Mouse (Mus musculus): ENCODE results near the gene Olfr1098.

The Olfr1098 gene

GRCm38 (mm10) chr2:86924445-86924844 lies at the start of gene Olfr1098:
TSS of gene Olfr1098 (minus strand) at chr2:86924545.
- no peak for DNase-seq (ENCODE audit: extremely low read depth, low read depth, low spot score)

- DNase-seq (ENCODE audit: extremely low read depth, low read depth, low spot score) = no peak
Observed at GRCm38 (mm10) chr2:86960593-86960992, 36.2 kb upstream of the Olfr1098 start, which contains the start of gene Olfr1099. TSS of gene Olfr1099 (minus strand) at chr2:86960693.

- no peak for DNase-seq (ENCODE audit: extremely low read depth, low read depth, low spot score)
Observed at GRCm38 (mm10) chr2:86926557-86926956, 2.2 kb upstream of the Olfr1098 start.

- no peak for DNase-seq (ENCODE audit: extremely low read depth, low read depth, low spot score)
Observed at GRCm38 (mm10) chr2:86905647-86906046, 18.7 kb downstream of the Olfr1098 start.

- DNase-seq (ENCODE audit: extremely low read depth, low read depth, low spot score) = no peak
Observed at GRCm38 (mm10) chr2:86892116-86892515, 32.2 kb downstream of the Olfr1098 start, which contains the start of gene Olfr1097. TSS of gene Olfr1097 (minus strand) at chr2:86892216.

- DNase-seq (ENCODE audit: extremely low read depth, low read depth, low spot score) = no peak
Observed at GRCm38 (mm10) chr2:86874702-86875101, 49.6 kb downstream of the Olfr1098 start, which contains the start of gene Gm13723. TSS of gene Gm13723 (minus strand) at chr2:86874802.
